Mouse (Mus musculus): ENCODE measurements around the gene Gm2026. TPM values are rescaled to one million over a fixed set of nuclear protein-coding genes. Genes with fewer than 3 reads are reported as not detected.
"Not testable (repeated sequence)": the region's sequence is repeated elsewhere in the genome, so short reads cannot be mapped to it uniquely, and the experiment has no call there.

The Gm2026 gene
- polyA plus RNA-seq (2016; fragmentation: Nextera tagmentation; extraction: Ambion mirVana) = 14.3 and 23.1 TPM in 2 replicates

- WGBS = no CpG with 5 or more reads among the region's 4 CpGs
- H3K4me3 ChIP-seq; H3K4me1 ChIP-seq; ATAC-seq (ENCODE audit: low FRiP score, low read depth); H3K9ac ChIP-seq (replicated peaks); H3K27ac ChIP-seq (replicated peaks); H3K36me3 ChIP-seq; H3K9me3 ChIP-seq; H3K4me2 ChIP-seq (replicated peaks); H3K27me3 ChIP-seq: not testable (repeated sequence)
Observed at GRCm38 (mm10) chr2:175965031-175965430, at the start of gene Gm2026. Gm2026 (plus strand) TSS chr2:175965331.

DNA sequence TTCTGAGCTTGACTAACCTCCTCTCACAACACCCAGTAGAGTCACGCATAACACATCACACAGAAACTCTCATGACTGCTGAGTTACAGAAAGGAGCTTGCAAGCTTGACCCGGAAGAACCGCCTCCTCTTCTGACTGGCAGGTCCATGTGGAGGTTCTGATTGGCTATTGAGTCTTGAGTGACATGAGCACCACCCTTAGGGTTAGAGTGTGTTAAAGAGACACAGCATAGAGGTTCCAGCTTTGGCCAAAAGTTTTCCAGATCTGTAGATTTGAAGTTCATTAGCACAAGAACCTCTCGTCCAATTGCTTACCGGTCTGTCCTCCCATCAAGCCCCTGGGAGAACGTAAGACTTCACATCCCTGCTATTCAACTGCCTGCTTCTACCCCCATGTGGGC, 34.1 kb upstream of the Gm2026 start, which contains the start of gene Zfp966:
Gene Zfp966 (minus strand): TSS at position 101 of the 400 bp plus-strand sequence.
- not testable (repeated sequence) for H3K36me3 ChIP-seq; H3K4me1 ChIP-seq; H3K9ac ChIP-seq (replicated peaks); H3K4me2 ChIP-seq (replicated peaks); H3K9me3 ChIP-seq; H3K27me3 ChIP-seq; H3K4me3 ChIP-seq; H3K27ac ChIP-seq (replicated peaks); ATAC-seq (ENCODE audit: low FRiP score, low read depth)
- WGBS = no CpG with 5 or more reads among the region's 6 CpGs

Other genes starting within 250 kb of the Gm2026 start
- gene Gm2007, start 223.8 kb upstream of the Gm2026 start, polyA plus RNA-seq (2016; fragmentation: Nextera tagmentation; extraction: Ambion mirVana) = not detected in 2 replicates
- 1.9 and 5.3 TPM in 2 replicates for gene Gm14288, start 164.2 kb upstream of the Gm2026 start, polyA plus RNA-seq (2016; fragmentation: Nextera tagmentation; extraction: Ambion mirVana)
- gene Gm6710, start 96.1 kb upstream of the Gm2026 start, polyA plus RNA-seq (2016; fragmentation: Nextera tagmentation; extraction: Ambion mirVana) = 25.7 and 29.1 TPM in 2 replicates
- 5.0 and 5.3 TPM in 2 replicates for gene Zfp966, start 34.2 kb upstream of the Gm2026 start, polyA plus RNA-seq (2016; fragmentation: Nextera tagmentation; extraction: Ambion mirVana)
- 0.96 and 1.4 TPM in 2 replicates for gene Gm2004, start 184.5 kb downstream of the Gm2026 start, polyA plus RNA-seq (2016; fragmentation: Nextera tagmentation; extraction: Ambion mirVana)

Measured in midbrain, embryonic 12.5 days (tissue).